Mouse (Mus musculus): ENCODE data around the gene Brwd1.
"Not testable (repeated sequence)": the region's sequence is repeated elsewhere in the genome, so short reads cannot be mapped to it uniquely, and the experiment has no call there.

The Brwd1 gene

DNA sequence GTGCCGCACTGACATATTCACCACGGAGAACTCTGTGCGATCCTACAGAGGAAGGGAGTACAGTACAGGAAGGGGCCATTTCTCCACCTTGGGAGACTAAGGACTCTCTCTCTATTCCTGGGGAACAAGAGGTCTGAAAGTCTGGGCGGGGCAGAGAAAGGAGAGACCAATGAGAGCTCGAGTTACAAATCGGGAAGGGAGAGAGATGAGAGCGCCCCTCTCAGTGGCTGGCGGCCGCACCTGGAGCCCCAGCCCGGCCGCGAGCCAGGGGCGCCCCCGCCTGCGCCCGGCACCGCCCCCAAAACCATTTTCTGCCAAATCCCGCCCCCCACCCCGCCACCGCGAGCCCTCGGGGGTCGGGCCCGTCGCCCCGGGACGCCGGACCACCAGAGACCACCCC, 995 bp downstream of the Brwd1 start:
- DNase-seq (ENCODE audit: low read depth, low spot score) = peak; percentile 95

DNA sequence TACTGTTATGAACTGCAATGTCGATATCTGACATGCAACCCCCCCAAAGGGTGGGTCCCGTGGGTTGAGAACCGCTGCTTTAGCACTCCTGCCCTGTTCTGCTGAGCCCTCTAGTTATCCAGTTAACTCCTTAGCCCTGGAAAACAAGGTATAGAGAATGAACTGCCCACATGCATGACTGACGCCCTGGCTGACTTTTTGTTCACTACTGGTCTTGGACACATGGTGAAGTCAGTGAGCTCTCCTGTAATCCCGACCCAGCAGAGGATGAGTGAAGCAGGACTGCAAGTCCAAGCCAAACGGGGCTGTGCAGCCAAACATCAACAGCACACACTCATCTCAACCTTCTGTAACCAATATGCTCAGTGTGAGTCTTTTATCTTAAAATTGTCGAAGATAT, 1.8 kb downstream of the Brwd1 start:
- DNase-seq (ENCODE audit: low read depth, low spot score) = no peak

DNA sequence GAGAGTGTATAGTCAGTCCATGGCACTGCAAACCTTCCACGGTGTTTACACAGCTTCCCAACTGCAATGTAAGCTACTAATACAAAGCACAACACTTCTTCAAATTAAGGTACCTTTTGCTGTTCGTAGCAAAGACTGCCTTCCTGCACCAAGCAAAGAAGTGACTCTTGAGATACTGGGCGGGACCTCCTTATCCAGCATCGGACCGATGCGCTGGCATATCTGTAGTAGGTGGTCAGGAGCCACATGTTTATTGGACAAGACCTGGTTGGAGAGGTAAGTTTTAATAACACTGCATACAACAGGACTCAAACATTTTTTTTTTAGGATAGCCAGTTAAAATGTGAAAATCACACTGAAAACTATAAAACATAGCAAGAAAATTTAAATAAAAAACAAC, 14.0 kb downstream of the Brwd1 start:
- no peak for DNase-seq (ENCODE audit: low read depth, low spot score)

- no peak for DNase-seq (ENCODE audit: low read depth, low spot score)
Measured at GRCm38 (mm10) chr16:96066174-96066573, 16.2 kb downstream of the Brwd1 start.

DNA sequence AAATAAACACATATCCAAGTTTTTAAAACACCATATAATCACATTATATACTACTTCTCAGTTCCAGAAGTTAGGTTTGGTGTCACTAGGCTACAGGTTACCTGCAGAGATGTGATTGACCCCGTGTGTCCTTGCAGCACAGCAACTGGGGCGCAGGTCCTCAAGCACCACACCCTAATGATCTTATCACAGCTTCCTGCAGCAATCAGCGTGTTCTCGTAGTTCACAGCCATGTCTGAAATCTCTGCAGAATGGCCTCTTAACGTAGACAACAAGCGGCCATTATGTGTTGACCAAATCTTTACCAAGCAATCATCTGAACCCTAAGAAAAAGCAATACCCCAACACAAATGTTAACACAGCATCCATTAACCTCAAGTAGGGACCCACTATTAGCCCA, 17.7 kb downstream of the Brwd1 start:
- no peak for DNase-seq (ENCODE audit: low read depth, low spot score)

DNA sequence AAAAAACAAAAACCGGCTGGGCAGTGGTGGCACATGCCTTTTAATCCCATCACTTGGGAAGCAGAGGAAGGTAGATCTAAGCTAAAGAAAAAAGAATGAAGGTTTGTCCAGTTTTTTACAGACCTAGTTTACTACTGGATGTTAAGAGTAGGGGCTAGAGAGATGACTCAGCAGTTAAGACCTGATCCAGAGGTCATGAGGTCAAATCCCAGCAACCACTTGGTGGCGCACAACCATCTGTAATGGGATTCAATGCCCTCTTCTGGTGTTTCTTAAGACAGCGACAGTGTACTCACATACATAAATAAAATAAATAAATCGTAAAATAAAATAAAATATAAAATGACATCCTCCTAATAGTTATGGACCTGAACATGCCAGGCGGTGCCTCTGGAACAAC, 38.2 kb downstream of the Brwd1 start:
- DNase-seq (ENCODE audit: low read depth, low spot score) = peak; percentile 53

- no peak for DNase-seq (ENCODE audit: low read depth, low spot score)
Measured at GRCm38 (mm10) chr16:96040691-96041090, 41.6 kb downstream of the Brwd1 start.

GRCm38 (mm10) chr16:96039538-96039937, 42.8 kb downstream of the Brwd1 start:
- peak; percentile 78 for DNase-seq (ENCODE audit: low read depth, low spot score)

DNA sequence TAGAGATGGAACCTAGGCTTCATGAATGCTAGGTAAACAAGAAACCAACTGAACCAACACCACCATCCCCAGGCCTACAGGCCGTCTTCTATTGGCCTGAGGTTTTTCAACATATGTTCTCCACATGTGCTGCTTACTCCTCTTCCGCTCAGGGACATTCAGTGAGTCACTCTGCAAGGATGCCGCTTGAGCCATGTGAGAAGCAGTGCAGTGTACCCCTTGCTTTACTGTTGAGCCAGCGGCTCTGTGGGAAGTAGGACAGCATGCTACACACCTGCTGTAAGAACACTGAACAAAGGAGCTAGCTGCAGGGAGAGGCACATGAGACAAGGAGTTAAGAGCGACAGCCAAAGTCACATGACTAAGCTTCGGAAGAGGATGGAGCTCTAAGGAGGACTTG, 47.9 kb downstream of the Brwd1 start:
- DNase-seq (ENCODE audit: low read depth, low spot score) = peak; percentile 72

GRCm38 (mm10) chr16:96032368-96033043, 49.8 kb downstream of the Brwd1 start:
- peak; percentile 11 for DNase-seq (ENCODE audit: low read depth, low spot score)

DNA sequence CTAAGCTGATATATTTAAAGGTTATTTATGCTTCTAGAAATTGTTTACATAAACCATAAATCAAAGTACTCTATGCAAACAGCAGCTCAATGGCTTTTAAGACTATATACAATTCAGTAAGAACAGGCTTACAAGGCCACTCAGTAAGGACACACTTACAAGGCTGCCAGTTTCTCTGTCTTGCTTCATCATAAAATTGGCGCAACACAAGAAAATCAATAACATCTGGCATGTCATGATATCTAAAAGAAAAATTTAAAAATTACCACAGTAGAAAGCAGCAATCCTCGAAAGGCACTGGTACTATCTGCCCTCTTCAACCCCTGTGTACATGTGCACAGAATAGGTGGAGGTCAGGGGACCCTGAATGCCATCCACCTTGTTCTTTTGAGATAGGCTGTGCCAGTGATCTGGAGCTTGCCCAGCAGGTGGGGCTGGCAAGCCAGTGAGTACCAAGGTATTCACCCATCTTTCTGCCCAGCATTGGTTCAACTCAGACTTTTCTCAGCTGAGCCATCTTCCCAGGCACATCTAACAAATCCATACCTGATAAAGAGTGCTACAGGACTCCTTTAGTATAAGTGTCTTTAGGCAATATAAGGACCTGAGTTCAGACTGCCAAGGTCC, 51.7 kb downstream of the Brwd1 start:
- peak; percentile 18 for DNase-seq (ENCODE audit: low read depth, low spot score)

- no peak for DNase-seq (ENCODE audit: low read depth, low spot score)
Measured at GRCm38 (mm10) chr16:96026256-96026655, 56.1 kb downstream of the Brwd1 start.

GRCm38 (mm10) chr16:96025244-96025643, 57.1 kb downstream of the Brwd1 start:
- DNase-seq (ENCODE audit: low read depth, low spot score) = peak; percentile 17

GRCm38 (mm10) chr16:96021045-96021444, 61.3 kb downstream of the Brwd1 start:
- DNase-seq (ENCODE audit: low read depth, low spot score) = no peak

GRCm38 (mm10) chr16:96009124-96009523, 73.2 kb downstream of the Brwd1 start:
- DNase-seq (ENCODE audit: low read depth, low spot score) = not testable (repeated sequence)

- DNase-seq (ENCODE audit: low read depth, low spot score) = not testable (repeated sequence)
Measured at GRCm38 (mm10) chr16:96004278-96004677, 78.0 kb downstream of the Brwd1 start.

DNA sequence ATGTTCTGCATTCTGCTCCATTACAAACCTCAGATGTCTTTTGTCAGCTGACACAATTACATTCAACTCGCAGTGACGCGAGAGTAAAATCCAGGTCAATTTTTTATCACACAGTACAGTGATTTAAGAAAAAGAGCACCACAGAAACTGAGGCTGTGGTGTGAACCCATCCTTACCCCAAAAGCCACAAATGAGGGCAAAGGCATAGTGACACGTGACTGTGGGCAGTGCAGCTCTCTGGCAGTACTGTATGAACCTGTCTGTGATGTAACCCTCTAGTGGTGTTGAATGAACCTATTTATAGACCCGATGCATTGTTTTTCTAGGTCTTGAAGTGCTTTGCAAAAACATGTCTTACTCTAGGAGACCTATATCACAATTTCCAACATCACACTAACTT, 83.0 kb downstream of the Brwd1 start:
- peak; percentile 38 for DNase-seq (ENCODE audit: low read depth, low spot score)

DNA sequence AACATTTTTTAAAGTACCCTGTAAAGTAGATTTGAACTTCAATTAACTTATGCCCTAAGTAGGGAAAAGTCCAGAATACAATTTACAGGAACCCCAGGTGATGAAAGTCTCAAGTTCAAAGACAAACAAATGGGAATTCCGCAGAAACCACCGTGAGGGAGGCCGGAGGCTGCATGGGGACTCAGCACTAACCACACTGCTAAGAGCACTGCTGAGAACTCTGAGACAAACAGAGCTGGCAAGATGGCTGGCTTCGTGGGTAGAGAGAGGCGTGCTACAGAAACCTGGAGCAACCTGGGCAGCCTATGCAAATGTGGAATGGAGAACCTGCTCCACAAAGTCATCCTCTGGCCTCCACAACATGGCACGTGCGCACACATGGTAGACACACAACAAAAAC, 86.2 kb downstream of the Brwd1 start:
- DNase-seq (ENCODE audit: low read depth, low spot score) = no peak

DNA sequence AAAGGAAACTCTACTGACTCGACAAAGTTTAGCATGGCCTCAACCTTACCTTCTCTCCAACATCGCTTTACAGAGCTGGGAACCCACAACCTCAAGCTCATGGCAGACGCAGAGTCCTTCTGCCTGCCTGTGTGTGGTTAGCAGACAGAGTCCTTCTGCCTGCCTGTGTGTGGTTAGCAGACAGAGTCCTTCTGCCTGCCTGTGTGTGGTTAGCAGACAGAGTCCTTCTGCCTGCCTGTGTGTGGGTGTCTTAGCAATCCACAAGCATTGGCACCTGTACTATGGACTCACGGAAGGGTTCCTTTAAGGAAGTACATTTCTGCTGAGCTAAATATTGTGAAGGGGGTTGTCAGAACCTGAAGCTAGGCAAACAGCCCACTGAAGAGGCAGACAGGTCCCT, 87.8 kb downstream of the Brwd1 start:
- peak; percentile 53 for DNase-seq (ENCODE audit: low read depth, low spot score)

DNA sequence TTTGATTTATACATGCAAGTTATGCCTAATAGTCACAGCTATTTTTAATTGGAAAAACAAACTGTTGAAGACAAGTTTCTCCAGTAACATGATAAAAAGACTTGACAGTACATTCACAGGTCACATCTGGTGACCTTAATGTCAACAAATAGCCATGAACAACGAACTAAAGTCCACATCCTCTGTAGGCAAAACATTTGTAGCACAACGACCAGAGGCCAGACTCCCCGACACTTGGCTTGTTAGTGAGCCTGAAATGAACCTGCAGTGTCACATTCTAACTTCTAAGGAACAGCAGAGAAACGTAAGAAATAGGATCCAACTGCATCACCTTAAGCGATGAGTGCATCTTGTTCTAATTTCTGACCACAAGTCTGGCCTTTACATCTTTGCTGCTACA, 89.7 kb downstream of the Brwd1 start:
- no peak for DNase-seq (ENCODE audit: low read depth, low spot score)

DNA sequence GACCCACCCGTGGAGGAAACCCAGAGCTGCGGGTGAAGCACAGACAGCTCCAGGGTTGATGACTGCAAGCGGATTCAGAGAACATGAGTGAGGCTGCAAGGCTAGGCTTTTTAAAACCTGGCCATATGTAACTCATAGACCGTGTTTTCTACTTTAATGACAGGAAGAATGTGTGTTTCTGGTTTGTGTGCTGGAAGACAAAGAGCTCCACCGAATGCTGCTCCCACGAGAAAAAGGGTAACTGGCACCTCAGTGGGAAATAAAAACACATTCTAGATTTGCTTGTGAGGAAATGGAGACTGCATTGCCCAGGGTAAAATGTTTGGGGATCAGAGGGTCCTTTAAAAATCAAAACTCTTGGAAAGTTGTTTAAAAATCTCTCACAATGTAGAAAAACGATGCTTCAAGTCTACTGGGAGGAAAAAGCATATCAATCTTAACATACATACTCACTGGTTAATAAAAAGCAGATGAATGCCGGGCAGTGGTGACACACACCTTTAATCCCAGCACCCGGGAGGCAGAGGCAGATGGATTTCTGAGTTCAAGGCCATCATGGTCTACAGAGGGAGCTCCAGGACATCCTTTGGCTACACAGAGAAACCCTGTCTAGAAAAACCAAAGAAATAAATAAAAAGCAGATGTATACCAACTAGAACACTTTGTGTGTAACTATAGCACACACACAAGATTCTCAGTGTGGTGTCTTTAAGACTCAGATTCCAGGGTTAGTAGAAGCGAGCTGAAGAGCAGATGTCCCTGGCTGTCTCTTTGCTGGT, 91.0 kb downstream of the Brwd1 start:
- no peak for DNase-seq (ENCODE audit: low read depth, low spot score)

DNA sequence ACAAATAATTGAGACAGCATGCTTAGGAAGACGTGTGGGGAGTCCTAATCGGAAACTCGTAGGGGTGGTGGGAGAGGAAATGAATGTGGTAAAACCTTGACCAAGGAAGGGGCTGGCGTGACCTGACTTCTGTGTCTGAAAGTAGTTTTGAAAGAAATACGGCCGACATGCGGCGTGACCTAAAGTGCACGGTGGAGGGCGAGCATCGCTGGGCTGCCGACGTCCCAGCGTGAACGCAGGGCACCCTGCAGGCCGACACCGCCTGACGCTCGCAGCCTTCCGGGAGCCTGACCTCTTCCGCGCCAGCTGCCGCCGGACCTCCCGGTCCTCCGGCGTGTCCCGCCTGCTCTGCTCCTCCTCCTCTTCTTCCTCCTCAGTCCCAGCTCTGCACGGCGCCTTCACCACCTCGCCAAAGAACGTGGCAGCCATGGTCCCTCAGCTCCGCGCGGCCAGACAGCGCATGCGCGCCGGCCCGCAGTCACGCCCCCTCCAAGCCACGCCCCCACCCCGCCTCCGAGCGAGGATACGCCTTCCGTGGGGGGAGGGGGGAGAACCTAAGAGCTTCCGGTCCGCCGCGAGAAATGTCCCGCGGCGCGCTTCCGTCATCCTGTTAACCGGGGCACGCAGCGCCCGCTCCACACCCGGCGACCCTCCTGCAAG, 91.7 kb downstream of the Brwd1 start, which contains the start of gene Psmg1:
TSS of gene Psmg1 (minus strand) at position 499 of the 660 bp plus-strand sequence.
- peak; percentile 96 for DNase-seq (ENCODE audit: low read depth, low spot score)
